Mouse (Mus musculus) intestine, embryonic 15.5 days (tissue): ENCODE data around the gene Tmem59. TPM values are rescaled to one million over a fixed set of nuclear protein-coding genes. Genes with fewer than 3 reads are reported as not detected.

Experiments
- ATAC-seq: fragments of 200-750 bp; cut with Nextera tagmentation; 2 replicates; pipeline ENCODE4 v1.8.0; 2017; ENCODE audit warnings: moderate TSS enrichment, moderate library complexity
- H3K27ac ChIP-seq: fragments of 300-500 bp; sonication (generic); 2 replicates; pipeline ENCODE4 v1.5.1; 2015; ENCODE audit warnings: mild to moderate bottlenecking, inconsistent platforms
- H3K27me3 ChIP-seq: fragments of 300-500 bp; sonication (generic); replicated peaks from 2 replicates; pipeline ENCODE4 v1.6.1; 2015; ENCODE audit warnings: inconsistent platforms
- H3K36me3 ChIP-seq: fragments of 300-500 bp; sonication (generic); 2 replicates; pipeline ENCODE4 v1.6.1; 2015; ENCODE audit warnings: inconsistent platforms
- H3K4me1 ChIP-seq: fragments of 300-500 bp; sonication (generic); replicated peaks from 2 replicates; pipeline ENCODE4 v1.6.1; 2015; ENCODE audit warnings: inconsistent platforms
- H3K4me2 ChIP-seq: fragments of 300-500 bp; sonication (generic); replicated peaks from 2 replicates; pipeline ENCODE4 v1.6.1; 2015; ENCODE audit warnings: mild to moderate bottlenecking, inconsistent platforms
- H3K4me3 ChIP-seq: fragments of 300-500 bp; sonication (generic); replicated peaks from 2 replicates; pipeline ENCODE4 v1.5.1; 2015; ENCODE audit warnings: inconsistent platforms
- H3K9ac ChIP-seq: fragments of 300-500 bp; sonication (generic); 2 replicates; pipeline ENCODE4 v1.6.1; 2015; ENCODE audit warnings: inconsistent platforms
- H3K9me3 ChIP-seq: fragments of 300-500 bp; sonication (generic); 2 replicates; pipeline ENCODE4 v1.6.1; 2016; ENCODE audit warnings: inconsistent platforms
- WGBS: fragments of 180-500 bp; shearing (Covaris S2); methylation state at CpG from one replicate; pipeline ENCODE4 v1.1.7; 2015; 5-methylcytosine and 5-hydroxymethylcytosine counted together
- polyA plus RNA-seq: library from polyadenylated mRNA; unstranded; fragments of >200 nt; fragmentation: Nextera tagmentation; extraction: Ambion mirVana; gene quantifications from 2 replicates; pipeline ENCODE4 v1.2.1, GENCODE M21; 2015

Gene Tmem59
- polyA plus RNA-seq, 1 experiment from 2014 or later = 425 TPM

DNA sequence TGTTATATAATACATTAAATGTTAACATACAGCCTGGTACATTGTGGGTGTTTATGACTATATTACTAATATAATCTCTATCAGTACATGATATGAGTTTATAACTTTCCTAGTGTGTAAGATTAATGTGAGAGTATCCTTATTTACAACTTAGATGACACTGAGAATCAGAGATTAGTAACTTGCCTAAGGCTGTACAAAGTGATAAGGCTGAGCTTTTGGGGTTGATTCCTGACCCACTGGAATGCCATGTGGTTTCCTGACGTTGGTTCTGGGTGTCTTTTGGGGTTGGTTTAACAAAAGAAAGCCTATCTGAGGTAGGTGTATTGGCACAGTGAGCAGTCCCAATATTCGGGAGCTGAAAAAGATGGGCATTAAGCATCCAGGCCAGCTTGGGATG, 4.6 kb downstream of the Tmem59 start:
- H3K27me3 ChIP-seq = no peaks in the 10 kb centered on the region
- no peaks in the 10 kb centered on the region for H3K9me3 ChIP-seq
- no peak overlapping the region for H3K4me3 ChIP-seq
- H3K4me2 ChIP-seq = no peak overlapping the region
- H3K36me3 ChIP-seq = peaks cover 8% of the 10 kb centered on the region; the same call in 1 of the 2 replicates
- WGBS = 67% methylated on average over 2 of the region's 2 CpGs
- ATAC-seq = no peak
- no peak overlapping the region for H3K27ac ChIP-seq
- no peak overlapping the region for H3K9ac ChIP-seq
- peaks cover 14% of the 10 kb centered on the region for H3K4me1 ChIP-seq

DNA sequence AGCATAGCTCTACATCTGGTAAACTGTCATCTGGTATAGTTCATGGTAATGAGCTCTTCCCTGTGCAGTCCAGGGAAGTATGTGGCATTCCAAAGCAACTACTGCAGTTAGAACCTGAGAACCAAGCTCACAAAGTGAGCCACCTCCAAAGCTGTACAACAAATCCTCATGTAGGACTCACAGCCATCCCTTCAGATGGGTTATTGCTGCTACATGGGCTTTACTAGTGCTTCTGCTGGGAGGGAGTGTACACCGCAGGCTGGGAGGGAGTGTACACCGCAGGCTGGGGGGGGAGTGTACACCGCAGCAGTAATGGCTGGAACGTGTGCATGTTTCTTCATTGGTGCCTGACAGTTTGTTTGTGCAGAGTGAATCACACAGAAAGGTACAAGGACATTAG, 5.0 kb downstream of the Tmem59 start:
- H3K9ac ChIP-seq = no peak overlapping the region
- peaks cover 10% of the 10 kb centered on the region for H3K36me3 ChIP-seq
- H3K27ac ChIP-seq = no peak overlapping the region
- ATAC-seq = no peak
- no peak overlapping the region for H3K4me2 ChIP-seq
- peaks cover 14% of the 10 kb centered on the region for H3K4me1 ChIP-seq
- WGBS = 73% methylated on average over 4 of the region's 4 CpGs
- no peak overlapping the region for H3K4me3 ChIP-seq
- no peaks in the 10 kb centered on the region for H3K27me3 ChIP-seq
- H3K9me3 ChIP-seq = no peaks in the 10 kb centered on the region

GRCm38 (mm10) chr4:107185703-107186102, 7.5 kb downstream of the Tmem59 start:
- H3K27me3 ChIP-seq = no peaks in the 10 kb centered on the region
- no peak for ATAC-seq
- H3K36me3 ChIP-seq = peaks cover 17% of the 10 kb centered on the region
- H3K4me3 ChIP-seq = no peak overlapping the region
- H3K4me2 ChIP-seq = no peak overlapping the region
- 70% methylated on average over 3 of the region's 3 CpGs for WGBS
- no peaks in the 10 kb centered on the region for H3K9me3 ChIP-seq
- H3K9ac ChIP-seq = no peak overlapping the region
- H3K4me1 ChIP-seq = peaks cover 5% of the 10 kb centered on the region
- no peak overlapping the region for H3K27ac ChIP-seq

DNA sequence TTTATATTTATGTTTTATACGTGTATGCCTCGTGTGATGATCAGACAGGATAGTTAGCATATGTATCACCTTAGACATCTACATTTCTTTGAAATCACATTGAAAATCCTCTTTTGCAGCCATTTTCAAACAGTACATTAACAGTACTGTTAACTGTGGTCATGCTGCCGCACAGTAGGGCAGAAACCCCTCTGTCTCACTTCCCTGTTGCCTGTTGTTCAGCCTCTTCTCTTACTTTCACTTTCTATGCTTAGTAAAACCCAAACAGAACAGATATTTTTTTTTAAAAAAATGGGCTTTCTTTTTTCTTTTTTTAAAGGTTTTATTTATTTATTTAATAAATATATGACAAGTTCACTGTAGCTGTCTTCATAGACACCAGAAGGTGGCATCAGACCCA, 15.6 kb downstream of the Tmem59 start:
- H3K27ac ChIP-seq = no peak overlapping the region
- no peak overlapping the region for H3K9ac ChIP-seq
- no peaks in the 10 kb centered on the region for H3K27me3 ChIP-seq
- 88% methylated on average over 3 of the region's 3 CpGs for WGBS
- ATAC-seq = no peak
- peaks cover 27% of the 10 kb centered on the region for H3K36me3 ChIP-seq
- no peaks in the 10 kb centered on the region for H3K4me1 ChIP-seq
- no peaks in the 10 kb centered on the region for H3K9me3 ChIP-seq
- H3K4me2 ChIP-seq = no peak overlapping the region
- no peak overlapping the region for H3K4me3 ChIP-seq

GRCm38 (mm10) chr4:107196454-107196853, 18.3 kb downstream of the Tmem59 start:
- Histone ChIP-seq H3K4me1 (no peaks in the 10 kb centered on the region), H3K9me3 (no peaks in the 10 kb centered on the region), H3K9ac (no peak overlapping the region), H3K27ac (no peak overlapping the region), H3K36me3 (peaks cover 30% of the 10 kb centered on the region), H3K4me2 (no peak overlapping the region), H3K27me3 (no peaks in the 10 kb centered on the region), H3K4me3 (no peak overlapping the region)
- 82% methylated on average over 2 of the region's 2 CpGs for WGBS
- ATAC-seq = no peak

GRCm38 (mm10) chr4:107198072-107198471, 19.9 kb downstream of the Tmem59 start:
- ATAC-seq = no peak
- 91% methylated on average over 5 of the region's 5 CpGs for WGBS
- no peak overlapping the region for H3K4me3 ChIP-seq
- H3K27me3 ChIP-seq = no peaks in the 10 kb centered on the region
- H3K4me2 ChIP-seq = no peak overlapping the region
- H3K9me3 ChIP-seq = no peaks in the 10 kb centered on the region
- no peak overlapping the region for H3K27ac ChIP-seq
- no peaks in the 10 kb centered on the region for H3K4me1 ChIP-seq
- no peak overlapping the region for H3K9ac ChIP-seq
- H3K36me3 ChIP-seq = peaks cover 31% of the 10 kb centered on the region

DNA sequence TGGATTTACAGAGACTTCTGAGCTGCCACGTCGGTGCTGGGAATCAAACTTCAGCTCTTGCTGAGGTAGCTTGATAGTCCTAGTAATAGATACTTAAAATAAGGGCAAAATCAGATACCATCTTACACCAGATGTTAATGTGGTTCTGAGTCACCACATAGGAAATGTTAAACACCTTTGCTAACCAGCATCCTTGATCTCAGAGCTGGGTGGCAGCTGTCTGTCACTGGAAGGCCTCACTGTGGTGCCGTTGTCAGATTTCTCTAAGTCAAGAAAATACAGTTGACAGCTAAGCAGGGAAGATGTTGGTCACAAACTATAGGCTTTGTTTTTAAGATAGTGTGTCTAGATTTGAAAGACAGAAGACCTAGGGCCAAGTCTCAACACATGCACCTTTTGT, 23.6 kb downstream of the Tmem59 start:
- no peak overlapping the region for H3K27ac ChIP-seq
- no peak for ATAC-seq
- no peak overlapping the region for H3K9ac ChIP-seq
- H3K4me1 ChIP-seq = no peaks in the 10 kb centered on the region
- no peak overlapping the region for H3K4me3 ChIP-seq
- 96% methylated on average over 3 of the region's 3 CpGs for WGBS
- H3K27me3 ChIP-seq = no peaks in the 10 kb centered on the region
- no peaks in the 10 kb centered on the region for H3K9me3 ChIP-seq
- peaks cover 30% of the 10 kb centered on the region for H3K36me3 ChIP-seq
- H3K4me2 ChIP-seq = no peak overlapping the region

- peaks cover 25% of the 10 kb centered on the region for H3K36me3 ChIP-seq
- H3K4me3 ChIP-seq = no peak overlapping the region
- no peak overlapping the region for H3K9ac ChIP-seq
- no peak overlapping the region for H3K4me2 ChIP-seq
- no peaks in the 10 kb centered on the region for H3K27me3 ChIP-seq
- 82% methylated on average over 7 of the region's 7 CpGs for WGBS
- no peak for ATAC-seq
- H3K27ac ChIP-seq = no peak overlapping the region
- no peaks in the 10 kb centered on the region for H3K4me1 ChIP-seq
- no peaks in the 10 kb centered on the region for H3K9me3 ChIP-seq
These were observed 24.8 kb downstream of the Tmem59 start for GRCm38 (mm10) chr4:107203001-107203400.

DNA sequence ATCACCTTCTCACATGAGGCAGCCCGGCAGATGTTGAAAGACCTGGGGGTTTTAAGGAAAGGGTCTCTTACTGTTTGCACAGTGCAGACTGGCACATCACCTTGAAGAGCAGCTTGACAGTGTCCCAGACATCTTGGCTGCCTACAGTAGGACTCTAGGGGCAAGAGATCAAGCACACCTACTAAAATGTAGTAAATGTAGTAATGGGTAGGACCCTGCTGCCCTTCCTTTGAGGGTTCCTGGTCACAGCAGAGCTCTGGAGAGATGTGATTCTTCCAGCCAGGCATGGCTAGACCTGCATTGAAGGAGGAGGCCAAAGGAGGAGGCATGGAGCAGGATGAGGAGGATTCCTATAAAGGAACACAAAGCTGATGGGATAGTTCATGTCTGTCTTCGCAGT, 28.8 kb downstream of the Tmem59 start:
- Histone ChIP-seq H3K9me3 (no peaks in the 10 kb centered on the region), H3K4me2 (no peak overlapping the region), H3K27me3 (no peaks in the 10 kb centered on the region), H3K4me1 (no peaks in the 10 kb centered on the region), H3K4me3 (no peak overlapping the region), H3K36me3 (peaks cover 10% of the 10 kb centered on the region; the same call in 1 of the 2 replicates), H3K27ac (no peak overlapping the region), H3K9ac (no peak overlapping the region)
- ATAC-seq = no peak
- WGBS = 97% methylated on average over 2 of the region's 2 CpGs

GRCm38 (mm10) chr4:107208880-107209279, 30.7 kb downstream of the Tmem59 start, which contains the start of gene Ldlrad1:
TSS of gene Ldlrad1 (plus strand) at chr4:107209180.
- H3K27me3 ChIP-seq = no peaks in the 10 kb centered on the region
- H3K27ac ChIP-seq = no peak within 1 kb of the TSS

GRCm38 (mm10) chr4:107210483-107211097, 32.4 kb downstream of the Tmem59 start:
- ATAC-seq = 0 out of 2 replicates have a peak, but pooled peaks have one; percentile 30
- H3K9me3 ChIP-seq = no peaks in the 10 kb centered on the region
- H3K4me1 ChIP-seq = peaks cover 2% of the 10 kb centered on the region; the same call in 1 of the 2 replicates
- H3K9ac ChIP-seq = no peak overlapping the region
- H3K36me3 ChIP-seq = no peaks in the 10 kb centered on the region
- H3K27ac ChIP-seq = no peak overlapping the region
- H3K4me3 ChIP-seq = no peak overlapping the region
- 58% methylated on average over 5 of the region's 5 CpGs for WGBS
- no peaks in the 10 kb centered on the region for H3K27me3 ChIP-seq
- H3K4me2 ChIP-seq = no peak overlapping the region

More at GRCm38 (mm10) chr4:107208880-107209279, 30.7 kb downstream of the Tmem59 start, which contains the start of gene Ldlrad1:
- Histone ChIP-seq H3K9ac (no peak within 1 kb of the TSS), H3K9me3 (no peaks in the 10 kb centered on the region), H3K36me3 (peaks cover 5% of the 10 kb centered on the region; the same call in 1 of the 2 replicates), H3K4me3 (no peak within 1 kb of the TSS), H3K4me1 (peaks cover 2% of the 10 kb centered on the region; the same call in 1 of the 2 replicates), H3K4me2 (no peak within 1 kb of the TSS)
- 82% methylated on average over 3 of the region's 3 CpGs for WGBS
- ATAC-seq = no peak

GRCm38 (mm10) chr4:107211465-107211864, 33.3 kb downstream of the Tmem59 start:
- WGBS = 85% methylated on average over 4 of the region's 4 CpGs
- H3K27ac ChIP-seq = no peak overlapping the region
- H3K9ac ChIP-seq = no peak overlapping the region

DNA sequence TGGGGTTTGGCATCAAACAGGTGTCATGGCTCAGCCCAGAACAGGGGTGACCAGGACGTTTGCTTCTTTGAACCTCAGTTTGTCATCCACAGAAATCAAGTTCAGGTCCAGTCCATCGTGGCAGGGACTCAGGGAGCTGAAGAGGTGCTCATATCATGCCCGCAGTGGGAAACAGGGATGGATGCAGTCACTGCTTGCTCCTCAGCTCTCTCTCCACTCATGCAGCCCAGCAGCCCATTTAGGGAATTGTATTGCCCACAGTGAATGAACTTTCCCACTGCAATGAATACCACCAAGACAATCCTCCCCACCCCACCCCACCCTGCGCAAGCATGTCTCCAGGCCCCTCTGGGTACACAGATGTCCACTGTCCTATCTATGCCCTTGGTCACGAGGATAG, 33.7 kb downstream of the Tmem59 start:
- H3K4me1 ChIP-seq = peaks cover 2% of the 10 kb centered on the region; the same call in 1 of the 2 replicates
- no peaks in the 10 kb centered on the region for H3K36me3 ChIP-seq
- H3K4me3 ChIP-seq = no peak overlapping the region
- whole genome bisulfite sequencing = 79% methylated on average over 5 of the region's 5 CpGs
- H3K9ac ChIP-seq = no peak overlapping the region
- ATAC-seq = no peak
- H3K27ac ChIP-seq = no peak overlapping the region
- no peak overlapping the region for H3K4me2 ChIP-seq
- no peaks in the 10 kb centered on the region for H3K9me3 ChIP-seq
- H3K27me3 ChIP-seq = no peaks in the 10 kb centered on the region

More at GRCm38 (mm10) chr4:107211465-107211864, 33.3 kb downstream of the Tmem59 start:
- Histone ChIP-seq H3K9me3 (no peaks in the 10 kb centered on the region), H3K4me3 (no peak overlapping the region), H3K27me3 (no peaks in the 10 kb centered on the region), H3K36me3 (no peaks in the 10 kb centered on the region), H3K4me1 (peaks cover 2% of the 10 kb centered on the region; the same call in 1 of the 2 replicates), H3K4me2 (no peak overlapping the region)
- ATAC-seq = no peak
